Mouse (Mus musculus) ES-E14 (cell line): ENCODE results near the gene Arl15.

ENCODE experiments used
- CHD2 ChIP-seq: IDR thresholded peaks from 2 replicates; pipeline ENCODE4 v1.6.1; 2014; ENCODE audit warnings: mild to moderate bottlenecking, low read depth, low read length, inconsistent platforms
- HCFC1 ChIP-seq: IDR thresholded peaks from 2 replicates; pipeline ENCODE4 v1.6.1; 2012; ENCODE audit warnings: low read length, inconsistent platforms, borderline replicate concordance; ENCODE audit not compliant: insufficient read depth
- MAFK ChIP-seq: IDR thresholded peaks from 2 replicates; pipeline ENCODE4 v1.6.1; 2014; ENCODE audit warnings: mild to moderate bottlenecking, low read depth, low read length, inconsistent platforms; ENCODE audit not compliant: insufficient read depth
- ZC3H11A ChIP-seq: IDR thresholded peaks from 2 replicates; pipeline ENCODE4 v1.6.1; 2012; ENCODE audit warnings: low read depth, mild to moderate bottlenecking, inconsistent platforms, low read length, borderline replicate concordance
- ZNF384 ChIP-seq: IDR thresholded peaks from 2 replicates; pipeline ENCODE4 v1.6.1; 2012; ENCODE audit warnings: low read depth, low read length, inconsistent platforms

DNA sequence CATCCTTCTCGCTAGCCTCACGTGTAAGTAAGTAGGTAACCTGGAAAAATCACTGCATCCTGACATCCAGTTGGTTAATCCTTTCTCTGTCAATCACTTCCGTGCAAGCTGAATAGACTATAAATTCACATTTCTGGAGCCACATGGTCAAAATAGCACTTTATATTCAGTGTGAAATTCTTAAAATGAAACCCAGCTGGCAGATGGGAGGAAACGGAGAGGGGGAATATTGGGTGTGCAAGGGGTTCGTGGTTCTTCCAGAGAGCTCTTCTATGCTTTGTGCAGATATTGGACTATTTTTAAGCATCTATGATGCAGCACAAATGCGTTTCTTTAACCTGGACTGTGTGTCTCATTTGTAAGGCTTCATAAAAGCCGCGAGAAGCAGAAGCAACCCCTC, 344.6 kb downstream of the Arl15 start:
- no peak for TF ChIP-seq ZC3H11A
- TF ChIP-seq ZNF384: no peak
- TF ChIP-seq HCFC1: no peak
- TF ChIP-seq CHD2: no peak
- no peak for TF ChIP-seq MAFK
